Mouse (Mus musculus) stomach, postnatal 0 days (tissue): ENCODE data around the gene Pnkp.

Experiments
- CTCF ChIP-seq: IDR thresholded peaks from 2 replicates; pipeline ENCODE4 v1.5.1; 2016; ENCODE audit warnings: antibody characterized with exemption, low read depth, mild to moderate bottlenecking, moderate library complexity
- EP300 ChIP-seq: optimal IDR thresholded peaks from 2 replicates; pipeline ENCODE3; 2016; ENCODE audit warnings: antibody characterized with exemption

GRCm38 (mm10) chr7:44877833-44878232 lies 20.9 kb downstream of the Pnkp start:
- TF ChIP-seq CTCF (no peak), EP300 (no peak)
